50 mouse cellular contexts compared by ENCODE assay signal in the genomic region with DNA sequence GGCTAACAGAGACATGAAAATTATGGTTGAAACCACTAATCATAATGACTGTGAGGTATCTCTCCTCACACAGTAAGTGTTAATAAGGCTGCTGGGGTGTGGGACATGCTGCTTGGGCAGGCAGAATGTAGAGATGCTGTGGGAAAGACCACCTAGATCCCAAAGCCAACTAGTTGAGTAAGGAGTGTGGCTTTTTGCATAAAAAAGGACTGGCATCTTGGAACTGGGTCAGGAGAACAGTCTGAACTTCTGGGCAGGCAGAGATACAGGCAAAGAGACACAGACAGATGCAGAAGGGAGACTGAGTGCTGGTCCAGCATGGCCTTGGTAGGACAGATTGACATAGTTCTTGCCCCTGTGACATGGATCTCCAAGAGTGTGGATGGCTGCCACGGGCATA. TPM values are rescaled to one million over a fixed set of nuclear protein-coding genes. Genes with fewer than 3 reads are reported as not detected.
"Had no signal": no experiment of that assay in that cellular context is flagged by ENCODE, and none has a peak within 500 bp of the region (broad histone marks: within the 10 kb centered on the region; RNA-seq: fewer than 3 reads in every experiment).

No protein-coding gene starts in this region.

- H3K36me3 ChIP-seq: heart, embryonic 12.5 days; heart, embryonic 13.5 days; heart, embryonic 15.5 days; hindbrain, embryonic 10.5 days; hindbrain, embryonic 12.5 days; hindbrain, embryonic 13.5 days; hindbrain, embryonic 15.5 days; intestine, embryonic 15.5 days; kidney, embryonic 15.5 days had no signal

- H3K9ac ChIP-seq: heart, embryonic 12.5 days; heart, embryonic 13.5 days; heart, embryonic 15.5 days; hindbrain, embryonic 12.5 days; hindbrain, embryonic 13.5 days; hindbrain, embryonic 14.5 days; hindbrain, embryonic 15.5 days; intestine, embryonic 15.5 days; kidney, embryonic 15.5 days had no signal

- H3K4me3 ChIP-seq: heart, embryonic 12.5 days; heart, embryonic 13.5 days; heart, embryonic 15.5 days; hindbrain, embryonic 10.5 days; hindbrain, embryonic 12.5 days; hindbrain, embryonic 13.5 days; hindbrain, embryonic 15.5 days; intestine, embryonic 15.5 days; kidney, embryonic 15.5 days; layer of hippocampus, adult 2 months; left cerebral cortex, adult 2 months had no signal

- ATAC-seq: hindbrain, embryonic 16.5 days; hindbrain, postnatal 0 days; inflammation-experienced regulatory T-cells, adult 6 months; intestine, embryonic 15.5 days; intestine, embryonic 16.5 days; intestine, postnatal 0 days had no signal

- H3K9me3 ChIP-seq: heart, embryonic 15.5 days; hindbrain, embryonic 15.5 days; intestine, embryonic 15.5 days; kidney, embryonic 15.5 days had no signal

- H3K4me1 ChIP-seq: heart, embryonic 12.5 days; heart, embryonic 13.5 days; heart, embryonic 15.5 days; hindbrain, embryonic 10.5 days; hindbrain, embryonic 12.5 days; hindbrain, embryonic 13.5 days; hindbrain, embryonic 15.5 days; intestine, embryonic 15.5 days; kidney, embryonic 15.5 days had no signal

- H3K27ac ChIP-seq: heart, embryonic 13.5 days; heart, embryonic 15.5 days; hindbrain, embryonic 10.5 days; hindbrain, embryonic 12.5 days; hindbrain, embryonic 13.5 days; hindbrain, embryonic 14.5 days; hindbrain, embryonic 15.5 days; hindbrain, postnatal 0 days; intestine, embryonic 15.5 days; kidney, embryonic 15.5 days; kidney, postnatal 0 days; layer of hippocampus, adult 2 months; left cerebral cortex, adult 2 months had no signal

- H3K27me3 ChIP-seq: heart, embryonic 12.5 days; heart, embryonic 13.5 days; heart, embryonic 15.5 days; hindbrain, embryonic 12.5 days; hindbrain, embryonic 13.5 days; hindbrain, embryonic 15.5 days; intestine, embryonic 15.5 days; kidney, embryonic 15.5 days had no signal

- DNase-seq: heart, postnatal 10 days; heart, postnatal 14 days; heart, postnatal 36 days; heart, postnatal 4 days; kidney, adult 11 months; kidney, adult 18-20 months; kidney, adult 2 months; kidney, adult 8-10 months; kidney, adult 9 months; kidney, postnatal 10 days; kidney, postnatal 14 days; kidney, postnatal 25 days; kidney, postnatal 36 days; kidney, postnatal 4 days; layer of hippocampus, adult 9-11 months; layer of hippocampus, postnatal 36 days had no signal

RNA-seq across cellular contexts. Expression of a gene that starts 29.5 kb away (rescaled TPM):
- total RNA-seq: heart, postnatal 10 days; heart, postnatal 14 days; heart, postnatal 25 days; heart, postnatal 36 days; heart, postnatal 4 days; hematopoietic stem cell, adult 5-6 weeks; hindbrain, postnatal 0 days; layer of hippocampus, adult 18-20 months; layer of hippocampus, adult 2 months; layer of hippocampus, adult 8-10 months; layer of hippocampus, postnatal 10 days; layer of hippocampus, postnatal 14 days; layer of hippocampus, postnatal 25 days; layer of hippocampus, postnatal 36 days; left cerebral cortex, adult 18-20 months; left cerebral cortex, adult 2 months had no signal
- polyA plus RNA-seq: heart, embryonic 11.5 days; heart, embryonic 12.5 days; heart, embryonic 13.5 days; heart, embryonic 14.5 days; heart, embryonic 15.5 days; heart, embryonic 16.5 days; heart, postnatal 0 days; hindbrain, embryonic 10.5 days; hindbrain, embryonic 12.5 days; hindbrain, embryonic 13.5 days; hindbrain, embryonic 14.5 days; hindbrain, embryonic 16.5 days; hindbrain, postnatal 0 days; intestine, embryonic 16.5 days; kidney, adult 2 months; kidney, embryonic 14.5 days; kidney, postnatal 0 days; large intestine, adult 2 months had no signal

RNA-seq across cellular contexts. Expression of a gene that starts 55.1 kb away (rescaled TPM):
- total RNA-seq: heart, postnatal 14 days; heart, postnatal 25 days; heart, postnatal 36 days; hematopoietic stem cell, adult 5-6 weeks; hindbrain, postnatal 0 days; layer of hippocampus, adult 18-20 months; layer of hippocampus, adult 2 months; layer of hippocampus, adult 8-10 months; layer of hippocampus, postnatal 14 days; layer of hippocampus, postnatal 25 days; layer of hippocampus, postnatal 36 days; left cerebral cortex, adult 18-20 months; left cerebral cortex, adult 2 months had no signal
- polyA plus RNA-seq: heart, embryonic 11.5 days; heart, embryonic 12.5 days; heart, embryonic 13.5 days; hindbrain, embryonic 10.5 days; hindbrain, embryonic 11.5 days; hindbrain, embryonic 12.5 days; hindbrain, embryonic 13.5 days; hindbrain, embryonic 14.5 days; hindbrain, embryonic 15.5 days; hindbrain, embryonic 16.5 days; inflammation-experienced regulatory T-cells, adult 6 months; intestine, embryonic 14.5 days; kidney, adult 2 months; kidney, embryonic 14.5 days; large intestine, adult 2 months had no signal
